Mouse (Mus musculus): ENCODE data around the gene Vmn1r215. TPM values are rescaled to one million over a fixed set of nuclear protein-coding genes. Genes with fewer than 3 reads are reported as not detected.

Vmn1r215 gene
- polyA plus RNA-seq, 1 experiment from 2014 or later: not detected

Other genes starting within 250 kb of the Vmn1r215 start
- gene Vmn1r210, start 236.7 kb upstream of the Vmn1r215 start, polyA plus RNA-seq (2014; fragmentation: Nextera tagmentation; extraction: Ambion mirVana): not detected in 2 replicates
- gene Vmn1r211, start 210.5 kb upstream of the Vmn1r215 start, polyA plus RNA-seq (2014; fragmentation: Nextera tagmentation; extraction: Ambion mirVana): not detected in 2 replicates
- gene Vmn1r212, start 183.8 kb upstream of the Vmn1r215 start, polyA plus RNA-seq (2014; fragmentation: Nextera tagmentation; extraction: Ambion mirVana): not detected in 2 replicates
- not detected in 2 replicates for gene Vmn1r213, start 60.4 kb upstream of the Vmn1r215 start, polyA plus RNA-seq (2014; fragmentation: Nextera tagmentation; extraction: Ambion mirVana)
- not detected in 2 replicates for gene Vmn1r214, start 37.6 kb upstream of the Vmn1r215 start, polyA plus RNA-seq (2014; fragmentation: Nextera tagmentation; extraction: Ambion mirVana)
- not detected in 2 replicates for gene Vmn1r217, start 50.2 kb downstream of the Vmn1r215 start, polyA plus RNA-seq (2014; fragmentation: Nextera tagmentation; extraction: Ambion mirVana)
- not detected in 2 replicates for gene Vmn1r218, start 65.1 kb downstream of the Vmn1r215 start, polyA plus RNA-seq (2014; fragmentation: Nextera tagmentation; extraction: Ambion mirVana)
- not detected in 2 replicates for gene Vmn1r219, start 91.3 kb downstream of the Vmn1r215 start, polyA plus RNA-seq (2014; fragmentation: Nextera tagmentation; extraction: Ambion mirVana)
- gene Vmn1r220, start 120.0 kb downstream of the Vmn1r215 start, polyA plus RNA-seq (2014; fragmentation: Nextera tagmentation; extraction: Ambion mirVana): not detected in 2 replicates
- not detected in 2 replicates for gene Vmn1r221, start 146.1 kb downstream of the Vmn1r215 start, polyA plus RNA-seq (2014; fragmentation: Nextera tagmentation; extraction: Ambion mirVana)
- gene Vmn1r222, start 167.9 kb downstream of the Vmn1r215 start, polyA plus RNA-seq (2014; fragmentation: Nextera tagmentation; extraction: Ambion mirVana): not detected in 2 replicates
- gene Vmn1r223, start 179.1 kb downstream of the Vmn1r215 start, polyA plus RNA-seq (2014; fragmentation: Nextera tagmentation; extraction: Ambion mirVana): not detected in 2 replicates